Mouse (Mus musculus) ES-E14 (cell line): ENCODE measurements around the gene Ccl27a. TPM values are rescaled to one million over a fixed set of nuclear protein-coding genes. Genes with fewer than 3 reads are reported as not detected.
A peak's percentile ranks its signal among the peaks of the same experiment; 100 is the strongest.
"Not testable (repeated sequence)": the region's sequence is repeated elsewhere in the genome, so short reads cannot be mapped to it uniquely, and the experiment has no call there.

ENCODE experiments used
- DNase-seq: peaks from one replicate; pipeline ENCODE4 v3.0.0-alpha.2; 2013; ENCODE audit warnings: low read depth, low spot score
- H3K27ac ChIP-seq: 2 replicates; pipeline ENCODE4 v1.5.1; 2012; ENCODE audit warnings: low read depth, mild to moderate bottlenecking, low read length, moderate library complexity, mixed read lengths; ENCODE audit not compliant: poor library complexity, insufficient read depth, severe bottlenecking
- H3K36me3 ChIP-seq: 2 replicates; pipeline ENCODE4 v1.6.1; 2012; ENCODE audit warnings: mild to moderate bottlenecking, low read length, moderate library complexity, mixed read lengths; ENCODE audit not compliant: control insufficient read depth, poor library complexity, insufficient read depth, severe bottlenecking
- H3K4me1 ChIP-seq, 2 experiments: fragments of 150-350 bp in 1 of 2; sonication (generic) in 1 of 2; 2 replicates each; pipeline ENCODE4 v1.6.1; 2012; ENCODE audit warnings: low read length in 2 of 2, mild to moderate bottlenecking in 1 of 2, mixed read lengths in 1 of 2; ENCODE audit not compliant: control insufficient read depth in 2 of 2, insufficient read depth in 2 of 2, poor library complexity in 1 of 2
- H3K4me3 ChIP-seq, 2 experiments: fragments of 150-350 bp in 1 of 2; sonication (generic) in 1 of 2; 2 replicates each; pipeline ENCODE4 v1.5.1; 2012; ENCODE audit warnings: low read length in 2 of 2, low read depth in 1 of 2, mild to moderate bottlenecking in 1 of 2, mixed read lengths in 1 of 2; ENCODE audit not compliant: insufficient read depth in 1 of 2, poor library complexity in 1 of 2, severe bottlenecking in 1 of 2
- H3K9ac ChIP-seq: 2 replicates; pipeline ENCODE4 v1.6.1; 2012; ENCODE audit warnings: low read depth, mild to moderate bottlenecking, low read length, mixed read lengths; ENCODE audit not compliant: poor library complexity, insufficient read depth, severe bottlenecking
- H3K9me3 ChIP-seq: fragments of 150-350 bp; sonication (generic); 2 replicates; pipeline ENCODE4 v1.6.1; 2012; ENCODE audit warnings: low read depth, mild to moderate bottlenecking, low read length; ENCODE audit not compliant: control insufficient read depth, insufficient read depth
- in situ Hi-C, 2 experiments: fragments of 600-800 bp; cut with MboI; formaldehyde crosslinking; loops; one replicate each; pipeline ENCODE4 v1.15.1; 2025; ENCODE audit warnings: low sequenced_read_pairs in 2 of 2, inconsistent platforms in 1 of 2; ENCODE audit not compliant: unreplicated experiment in 2 of 2
- total RNA-seq: library from RNA; depleted of rRNA; stranded (reverse); fragments of 300-350 nt; gene quantifications from 2 replicates; pipeline ENCODE4 v1.2.3, GENCODE M21; 2012; rRNA removed

Ccl27a gene
- 11.4 and 14.6 TPM in 2 replicates for total RNA-seq

GRCm38 (mm10) chr4:41774002-41774401, at the start of gene Ccl27a:
Ccl27a (minus strand) TSS chr4:41774247.
- H3K4me1 ChIP-seq, H3K9me3 ChIP-seq, in situ Hi-C loops, H3K36me3 ChIP-seq, H3K27ac ChIP-seq: not testable (repeated sequence)
- H3K9ac ChIP-seq: peak within 1 kb of the TSS; percentile 62
- DNase-seq: peak; percentile 80
- H3K4me3 ChIP-seq: peak within 1 kb of the TSS; percentile 67 to 73

DNA sequence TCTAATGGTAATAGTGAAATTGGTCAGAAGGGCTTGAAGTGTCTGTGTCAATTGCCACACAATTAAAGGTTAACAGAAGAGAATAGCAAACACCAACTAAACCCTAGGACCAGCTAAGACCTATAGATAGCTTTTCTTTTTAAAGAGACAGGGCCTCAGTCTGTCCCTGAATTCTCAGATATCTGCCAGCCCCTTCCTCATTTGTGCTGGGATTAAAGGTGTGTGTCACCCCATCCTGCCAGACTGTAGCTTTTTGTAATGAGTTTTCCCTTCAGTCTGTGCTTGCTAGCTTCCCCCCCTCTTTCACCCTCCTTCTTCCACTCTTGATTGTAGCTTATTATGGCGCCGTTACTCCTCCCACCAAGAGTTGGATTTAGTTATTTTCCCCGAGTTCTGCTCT, 9.2 kb upstream of the Ccl27a start:
- H3K9me3 ChIP-seq, H3K4me3 ChIP-seq, H3K27ac ChIP-seq, H3K4me1 ChIP-seq, H3K9ac ChIP-seq, DNase-seq, H3K36me3 ChIP-seq, in situ Hi-C loops: not testable (repeated sequence)

GRCm38 (mm10) chr4:41782711-41783110, 8.7 kb upstream of the Ccl27a start:
- H3K9me3 ChIP-seq, DNase-seq, H3K9ac ChIP-seq, in situ Hi-C loops, H3K27ac ChIP-seq, H3K4me1 ChIP-seq, H3K36me3 ChIP-seq, H3K4me3 ChIP-seq: not testable (repeated sequence)

DNA sequence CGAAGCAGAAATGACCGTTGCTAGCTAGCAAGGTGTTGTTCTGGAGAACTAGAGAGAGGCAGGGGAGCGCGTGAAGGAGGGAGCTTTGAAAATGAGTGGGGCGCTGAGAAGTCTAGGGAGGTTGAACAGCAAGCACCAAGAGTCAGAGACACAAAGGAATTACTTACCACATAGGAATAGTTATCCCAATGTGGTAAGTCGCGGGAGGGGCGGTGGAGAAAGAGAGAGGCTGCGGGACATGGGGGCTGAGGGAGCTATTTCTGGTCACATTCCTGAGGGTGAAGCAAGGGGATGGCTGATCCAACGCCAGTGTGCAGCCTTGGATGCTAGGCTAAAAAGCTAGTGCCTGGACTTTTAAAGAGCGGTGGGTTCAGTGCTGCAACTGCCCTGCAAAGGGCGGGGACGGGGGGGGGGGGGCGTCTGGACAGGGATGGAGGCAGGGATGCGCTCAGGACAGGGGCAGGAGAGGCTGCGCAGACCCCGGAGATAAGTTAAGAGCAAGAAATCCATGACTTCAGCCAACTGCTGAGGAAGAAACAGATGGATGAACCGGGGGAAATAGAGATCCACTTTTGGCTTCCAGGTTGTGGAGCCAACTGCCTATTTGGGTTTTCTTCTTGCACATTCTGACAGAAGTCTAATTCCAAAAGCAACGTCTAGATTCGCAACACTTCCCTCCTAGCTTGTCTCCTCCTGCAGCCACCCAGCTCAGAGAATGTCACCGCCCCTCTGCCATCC, 7.9 kb upstream of the Ccl27a start:
- DNase-seq, H3K9ac ChIP-seq, H3K4me1 ChIP-seq, H3K9me3 ChIP-seq, H3K36me3 ChIP-seq, in situ Hi-C loops, H3K4me3 ChIP-seq, H3K27ac ChIP-seq: not testable (repeated sequence)

- H3K27ac ChIP-seq, H3K9ac ChIP-seq, DNase-seq, H3K36me3 ChIP-seq, H3K4me3 ChIP-seq, H3K4me1 ChIP-seq, in situ Hi-C loops, H3K9me3 ChIP-seq: not testable (repeated sequence)
These were observed 7.2 kb upstream of the Ccl27a start for GRCm38 (mm10) chr4:41781271-41781670.

DNA sequence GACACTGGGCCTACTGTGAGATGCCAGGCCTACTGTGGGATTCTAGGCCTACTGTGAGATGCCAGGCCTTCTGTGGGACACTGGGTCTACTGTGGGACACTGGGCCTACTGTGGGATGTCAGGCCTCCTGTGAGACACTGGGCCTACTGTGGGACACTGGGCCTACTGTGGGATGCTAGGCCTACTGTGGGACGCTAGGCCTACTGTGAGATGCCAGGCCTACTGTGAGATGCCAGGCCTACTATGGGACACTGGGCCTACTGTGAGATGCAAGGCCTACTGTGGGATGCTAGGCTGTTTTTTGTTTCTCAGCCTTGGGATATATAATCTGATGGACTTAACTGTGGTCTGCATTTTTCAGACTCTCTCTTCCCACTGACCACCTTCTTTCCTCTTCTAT, 1.8 kb upstream of the Ccl27a start:
- H3K9ac ChIP-seq, DNase-seq, H3K36me3 ChIP-seq, H3K4me1 ChIP-seq, in situ Hi-C loops, H3K9me3 ChIP-seq, H3K27ac ChIP-seq, H3K4me3 ChIP-seq: not testable (repeated sequence)
